Mouse (Mus musculus): ENCODE measurements at regions not wholly inside any gene's neighbourhood (a gene's known extent, or its start where the extent isn't known, plus 50 kb on each side); places are given as distances from the start of the nearest gene placed in this dataset.

- TF ChIP-seq EP300 (IDR thresholded peaks at IDR 0.05; ENCODE audit: insufficient read depth, low read depth, low read length) (peak; percentile 97), POLR2A (IDR thresholded peaks at IDR 0.05; ENCODE audit: insufficient read depth, low read length) (no peak)
Observed at GRCm38 (mm10) chr11:117601147-117601546, 52.9 kb upstream of the Tnrc6c start.
